Mouse (Mus musculus) kidney, adult 18-20 months (tissue): ENCODE data around the gene Zic2.

Experiments
- DNase-seq: peaks from one replicate; pipeline ENCODE4 v3.0.0; 2021

The Zic2 gene

GRCm38 (mm10) chr14:122513511-122514036 lies 38.3 kb downstream of the Zic2 start:
- no peak for DNase-seq

GRCm38 (mm10) chr14:122528475-122528874 lies 53.2 kb downstream of the Zic2 start:
- DNase-seq = no peak
